Mouse (Mus musculus) bone marrow, adult 2 months (tissue): ENCODE data around the gene Cc2d1a.

ENCODE experiments used
- CTCF ChIP-seq: fragments of 200-500 bp; IDR thresholded peaks from 2 replicates; pipeline ENCODE4 v1.5.1; 2011; ENCODE audit warnings: low read length, control low read depth; ENCODE audit not compliant: control insufficient read depth, insufficient read depth
- POLR2A ChIP-seq: fragments of 200-500 bp; IDR thresholded peaks from 2 replicates; pipeline ENCODE4 v1.6.1; 2011; ENCODE audit warnings: low read depth, mild to moderate bottlenecking, control low read depth, low read length, borderline replicate concordance; ENCODE audit not compliant: control insufficient read depth

DNA sequence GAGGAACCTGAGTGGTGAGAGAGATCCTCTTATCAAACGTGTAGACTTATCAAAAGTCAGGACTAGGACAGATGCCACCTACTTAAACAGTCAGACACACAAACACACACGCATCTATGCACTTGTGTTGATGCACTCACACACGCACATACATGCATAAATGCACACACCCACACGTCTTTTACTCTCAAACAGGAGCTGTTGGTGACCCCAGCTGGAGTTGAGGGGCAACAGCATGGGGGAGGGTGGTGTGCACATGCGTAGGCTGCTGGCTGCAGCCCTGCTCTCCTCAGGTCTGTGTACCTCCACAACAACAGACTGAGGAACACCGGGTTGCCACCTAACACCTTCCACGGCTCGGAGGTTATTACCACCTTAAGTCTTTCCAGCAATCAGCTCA is 19.5 kb downstream of the Cc2d1a start:
- peak; percentile 18; the same call in 1 of the 2 replicates for TF ChIP-seq CTCF
- TF ChIP-seq POLR2A, result no peak
